Mouse (Mus musculus): ENCODE measurements at regions not wholly inside any gene's neighbourhood (a gene's known extent, or its start where the extent isn't known, plus 50 kb on each side); places are given as distances from the start of the nearest gene placed in this dataset.

DNA sequence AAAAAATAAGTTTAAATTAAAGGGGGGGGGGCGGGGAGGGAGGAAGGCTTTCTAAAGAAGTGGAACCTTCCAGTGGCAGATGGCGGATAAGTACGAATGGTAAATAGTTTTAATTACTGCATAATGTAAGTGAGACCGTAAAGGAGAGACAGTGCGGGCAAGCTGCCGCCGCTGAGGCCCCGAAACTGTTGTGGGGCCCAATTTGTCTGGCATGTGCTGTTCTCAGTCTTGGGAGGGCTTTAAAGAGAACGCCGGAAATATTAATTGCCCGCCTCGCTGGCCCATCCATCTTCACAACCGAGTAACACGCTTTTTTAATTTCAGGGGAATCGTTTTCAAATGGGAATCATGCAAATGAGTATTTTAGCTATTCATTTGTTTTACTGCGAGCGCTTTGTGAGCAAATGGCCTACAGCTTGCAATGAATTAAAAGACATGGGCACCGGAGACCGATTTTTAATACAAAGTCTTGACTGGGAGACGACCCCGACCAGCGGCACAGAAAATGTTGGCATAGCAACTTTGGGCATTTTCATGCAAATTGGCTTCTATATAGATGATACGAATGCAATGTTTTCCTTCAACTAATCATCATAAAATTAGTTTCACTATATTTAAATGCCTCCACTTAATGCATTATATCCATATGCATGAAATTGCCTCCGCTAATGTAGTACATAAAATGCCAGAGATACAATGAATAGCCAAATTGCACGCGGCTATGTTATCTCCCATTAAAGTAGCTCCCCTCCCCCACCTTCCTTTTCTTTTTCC lies 122.9 kb upstream of the Smad3 start:
- Histone ChIP-seq H3K4me1 (replicated peaks; ENCODE audit: low read depth, low read length) (peaks cover 60% of the 10 kb centered on the region), H3K9me3 (ENCODE audit: low read length) (no peaks in the 10 kb centered on the region), H3K27me3 (ENCODE audit: insufficient read depth, low read length) (peaks cover 4% of the 10 kb centered on the region; the same call in 1 of the 2 replicates), H3K4me3 (replicated peaks; ENCODE audit: low read length) (peak overlapping the region; percentile 58), H3K36me3 (ENCODE audit: insufficient read depth, low read length) (no peaks in the 10 kb centered on the region)
- no peak for TF ChIP-seq CTCF (conservative IDR thresholded peaks at IDR 0.05; ENCODE audit: low read length)
- no peak for TF ChIP-seq NANOG (IDR thresholded peaks at IDR 0.05; ENCODE audit: borderline replicate concordance, low read length)
- TF ChIP-seq POU5F1 (IDR thresholded peaks at IDR 0.05; ENCODE audit: borderline replicate concordance, low read length), result no peak

GRCm38 (mm10) chr9:63879710-63880428 lies 122.1 kb upstream of the Smad3 start:
- Histone ChIP-seq H3K27me3 (ENCODE audit: insufficient read depth, low read length) (peaks cover 4% of the 10 kb centered on the region; the same call in 1 of the 2 replicates), H3K4me1 (replicated peaks; ENCODE audit: low read depth, low read length) (peaks cover 64% of the 10 kb centered on the region), H3K9me3 (ENCODE audit: low read length) (no peaks in the 10 kb centered on the region), H3K36me3 (ENCODE audit: insufficient read depth, low read length) (no peaks in the 10 kb centered on the region), H3K4me3 (replicated peaks; ENCODE audit: low read length) (peak overlapping the region; percentile 53)
- TF ChIP-seq CTCF (conservative IDR thresholded peaks at IDR 0.05; ENCODE audit: low read length), result no peak
- no peak for TF ChIP-seq POU5F1 (IDR thresholded peaks at IDR 0.05; ENCODE audit: borderline replicate concordance, low read length)
- TF ChIP-seq NANOG (IDR thresholded peaks at IDR 0.05; ENCODE audit: borderline replicate concordance, low read length), result no peak

GRCm38 (mm10) chr9:63877864-63878263 lies 120.1 kb upstream of the Smad3 start:
- Histone ChIP-seq H3K27me3 (ENCODE audit: insufficient read depth, low read length) (peaks cover 4% of the 10 kb centered on the region; the same call in 1 of the 2 replicates), H3K36me3 (ENCODE audit: insufficient read depth, low read length) (no peaks in the 10 kb centered on the region), H3K4me3 (replicated peaks; ENCODE audit: low read length) (peak overlapping the region; percentile 66; the same call in 1 of the 2 replicates), H3K4me1 (replicated peaks; ENCODE audit: low read depth, low read length) (peaks cover 67% of the 10 kb centered on the region), H3K9me3 (ENCODE audit: low read length) (no peaks in the 10 kb centered on the region)
- TF ChIP-seq NANOG (IDR thresholded peaks at IDR 0.05; ENCODE audit: borderline replicate concordance, low read length) (no peak), POU5F1 (IDR thresholded peaks at IDR 0.05; ENCODE audit: borderline replicate concordance, low read length) (no peak), CTCF (conservative IDR thresholded peaks at IDR 0.05; ENCODE audit: low read length) (no peak)

DNA sequence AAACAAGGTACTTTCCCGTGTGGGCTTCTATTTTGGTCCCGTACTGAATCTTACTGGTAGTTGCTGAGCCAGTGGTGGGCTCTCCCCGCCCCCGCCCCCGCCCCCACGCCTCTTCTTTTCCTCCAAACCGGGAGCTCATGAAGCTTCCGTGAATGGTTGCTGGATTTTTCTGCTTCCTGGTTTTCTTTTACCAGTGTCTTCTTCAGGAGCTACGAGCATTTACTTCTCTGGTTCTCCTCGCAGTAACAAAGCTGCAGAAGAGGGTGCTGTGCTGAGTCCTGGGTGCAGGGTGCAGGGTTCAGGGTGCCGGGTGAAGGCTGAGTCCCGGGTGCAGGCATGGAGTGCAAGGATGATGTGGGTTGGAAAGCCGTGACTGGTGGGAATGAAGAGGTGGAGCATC lies 119.1 kb upstream of the Smad3 start:
- Histone ChIP-seq H3K4me3 (replicated peaks; ENCODE audit: low read length) (peak overlapping the region; percentile 66), H3K9me3 (ENCODE audit: low read length) (no peaks in the 10 kb centered on the region), H3K36me3 (ENCODE audit: insufficient read depth, low read length) (no peaks in the 10 kb centered on the region), H3K4me1 (replicated peaks; ENCODE audit: low read depth, low read length) (peaks cover 67% of the 10 kb centered on the region), H3K27me3 (ENCODE audit: insufficient read depth, low read length) (peaks cover 4% of the 10 kb centered on the region; the same call in 1 of the 2 replicates)
- TF ChIP-seq CTCF (conservative IDR thresholded peaks at IDR 0.05; ENCODE audit: low read length), result no peak
- TF ChIP-seq NANOG (IDR thresholded peaks at IDR 0.05; ENCODE audit: borderline replicate concordance, low read length), result no peak
- no peak for TF ChIP-seq POU5F1 (IDR thresholded peaks at IDR 0.05; ENCODE audit: borderline replicate concordance, low read length)

- H3K4me1 ChIP-seq (replicated peaks; ENCODE audit: low read depth, low read length), result peaks cover 59% of the 10 kb centered on the region
- no peak for TF ChIP-seq POU5F1 (IDR thresholded peaks at IDR 0.05; ENCODE audit: borderline replicate concordance, low read length)
- no peak for TF ChIP-seq CTCF (conservative IDR thresholded peaks at IDR 0.05; ENCODE audit: low read length)
- TF ChIP-seq NANOG (IDR thresholded peaks at IDR 0.05; ENCODE audit: borderline replicate concordance, low read length), result no peak
- H3K36me3 ChIP-seq (ENCODE audit: insufficient read depth, low read length), result no peaks in the 10 kb centered on the region
- peak overlapping the region; percentile 66 for H3K4me3 ChIP-seq (replicated peaks; ENCODE audit: low read length)
- peaks cover 6% of the 10 kb centered on the region; the same call in 1 of the 2 replicates for H3K9me3 ChIP-seq (ENCODE audit: low read length)
- peaks cover 4% of the 10 kb centered on the region; the same call in 1 of the 2 replicates for H3K27me3 ChIP-seq (ENCODE audit: insufficient read depth, low read length)
Observed at GRCm38 (mm10) chr9:63876023-63876422, 118.2 kb upstream of the Smad3 start.

GRCm38 (mm10) chr9:63875193-63875592 lies 117.4 kb upstream of the Smad3 start:
- no peak overlapping the region for H3K4me3 ChIP-seq (replicated peaks; ENCODE audit: low read length)
- no peak for TF ChIP-seq NANOG (IDR thresholded peaks at IDR 0.05; ENCODE audit: borderline replicate concordance, low read length)
- no peak for TF ChIP-seq POU5F1 (IDR thresholded peaks at IDR 0.05; ENCODE audit: borderline replicate concordance, low read length)
- TF ChIP-seq CTCF (conservative IDR thresholded peaks at IDR 0.05; ENCODE audit: low read length), result peak; percentile 79
- peaks cover 4% of the 10 kb centered on the region; the same call in 1 of the 2 replicates for H3K27me3 ChIP-seq (ENCODE audit: insufficient read depth, low read length)
- H3K36me3 ChIP-seq (ENCODE audit: insufficient read depth, low read length), result no peaks in the 10 kb centered on the region
- H3K4me1 ChIP-seq (replicated peaks; ENCODE audit: low read depth, low read length), result peaks cover 51% of the 10 kb centered on the region
- H3K9me3 ChIP-seq (ENCODE audit: low read length), result peaks cover 13% of the 10 kb centered on the region

GRCm38 (mm10) chr9:63864350-63864749 lies 106.6 kb upstream of the Smad3 start:
- Histone ChIP-seq H3K9me3 (ENCODE audit: low read length) (0 out of 2 replicates have a peak, but pooled peaks cover 7% of the 10 kb centered on the region), H3K4me3 (replicated peaks; ENCODE audit: low read length) (no peak overlapping the region), H3K4me1 (replicated peaks; ENCODE audit: low read depth, low read length) (peaks cover 19% of the 10 kb centered on the region), H3K36me3 (ENCODE audit: insufficient read depth, low read length) (no peaks in the 10 kb centered on the region), H3K27me3 (ENCODE audit: insufficient read depth, low read length) (no peaks in the 10 kb centered on the region)
- TF ChIP-seq CTCF (conservative IDR thresholded peaks at IDR 0.05; ENCODE audit: low read length), result no peak
- no peak for TF ChIP-seq POU5F1 (IDR thresholded peaks at IDR 0.05; ENCODE audit: borderline replicate concordance, low read length)
- TF ChIP-seq NANOG (IDR thresholded peaks at IDR 0.05; ENCODE audit: borderline replicate concordance, low read length), result no peak

- H3K36me3 ChIP-seq (ENCODE audit: insufficient read depth, low read length), result no peaks in the 10 kb centered on the region
- H3K4me3 ChIP-seq (replicated peaks; ENCODE audit: low read length), result no peak overlapping the region
- H3K4me1 ChIP-seq (replicated peaks; ENCODE audit: low read depth, low read length), result peaks cover 19% of the 10 kb centered on the region
- 0 out of 2 replicates have a peak, but pooled peaks cover 7% of the 10 kb centered on the region for H3K9me3 ChIP-seq (ENCODE audit: low read length)
- no peaks in the 10 kb centered on the region for H3K27me3 ChIP-seq (ENCODE audit: insufficient read depth, low read length)
- TF ChIP-seq POU5F1 (IDR thresholded peaks at IDR 0.05; ENCODE audit: borderline replicate concordance, low read length), result no peak
- TF ChIP-seq NANOG (IDR thresholded peaks at IDR 0.05; ENCODE audit: borderline replicate concordance, low read length), result no peak
- TF ChIP-seq CTCF (conservative IDR thresholded peaks at IDR 0.05; ENCODE audit: low read length), result no peak
Observed at GRCm38 (mm10) chr9:63863328-63863727, 105.5 kb upstream of the Smad3 start.

Data from E14TG2a.4 (cell line).